Mouse (Mus musculus) liver, adult 2 months (tissue): Measurements from ENCODE around the gene Olfr1442.
"Not testable (repeated sequence)": the region's sequence is repeated elsewhere in the genome, so short reads cannot be mapped to it uniquely, and the experiment has no call there.

Experiments used
- CTCF ChIP-seq: fragments of 200-500 bp; IDR thresholded peaks from 2 replicates; pipeline ENCODE4 v1.5.1; 2011; ENCODE audit warnings: low read depth, low read length, control low read depth
- POLR2A ChIP-seq: fragments of 200-500 bp; IDR thresholded peaks from 2 replicates; pipeline ENCODE4 v1.6.1; 2011; ENCODE audit warnings: low read length, control low read depth; ENCODE audit not compliant: insufficient read depth; ENCODE audit errors: extremely low read depth

DNA sequence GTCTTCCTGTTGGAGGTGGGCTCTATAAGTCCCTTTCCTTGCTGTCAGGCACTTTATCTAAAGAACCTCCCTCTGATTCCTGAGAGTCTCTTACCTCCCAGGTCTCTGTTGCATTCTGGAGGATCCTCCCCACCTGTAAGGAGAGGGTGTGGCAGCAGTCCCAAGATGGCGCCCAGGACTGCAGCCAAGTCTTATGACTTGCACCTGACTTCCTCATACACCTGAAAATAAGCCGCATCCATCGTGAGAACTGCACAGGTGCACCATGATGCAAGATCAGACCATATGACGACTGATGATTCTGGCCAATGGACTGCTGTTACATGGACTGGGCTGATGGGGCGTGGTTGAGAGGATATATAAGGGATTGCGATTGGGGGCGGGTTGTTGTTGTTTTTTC lies 51.4 kb downstream of the Olfr1442 start:
- not testable (repeated sequence) for TF ChIP-seq CTCF, POLR2A
